Mouse (Mus musculus) spleen, adult 2 months (tissue): ENCODE results near the gene Wdr59. TPM values are rescaled to one million over a fixed set of nuclear protein-coding genes. Genes with fewer than 3 reads are reported as not detected.

Experiments used
- DNase-seq, 2 experiments: peaks; one replicate each; pipeline versions ENCODE4 v3.0.0 to v3.0.0-alpha.2; 2012 to 2021; ENCODE audit warnings: low spot score in 2 of 2, low read depth in 1 of 2
- H3K27ac ChIP-seq: fragments of 200-500 bp; 2 replicates; pipeline ENCODE4 v1.5.1; 2012; ENCODE audit warnings: low read length, inconsistent platforms; ENCODE audit not compliant: insufficient read depth
- H3K27me3 ChIP-seq: fragments of 200-500 bp; 2 replicates; pipeline ENCODE4 v1.6.1; 2012; ENCODE audit warnings: mild to moderate bottlenecking, moderate library complexity, low read length, inconsistent platforms; ENCODE audit not compliant: control insufficient read depth, insufficient read depth
- H3K36me3 ChIP-seq: fragments of 200-500 bp; 2 replicates; pipeline ENCODE4 v1.6.1; 2012; ENCODE audit warnings: mild to moderate bottlenecking, low read length, inconsistent platforms; ENCODE audit not compliant: control insufficient read depth, insufficient read depth
- H3K4me1 ChIP-seq: fragments of 200-500 bp; 2 replicates; pipeline ENCODE4 v1.6.1; 2011; ENCODE audit warnings: inconsistent platforms; ENCODE audit not compliant: control insufficient read depth, insufficient read depth, insufficient read length
- H3K4me3 ChIP-seq: fragments of 200-500 bp; 2 replicates; pipeline ENCODE4 v1.5.1; 2011; ENCODE audit warnings: mild to moderate bottlenecking, inconsistent platforms; ENCODE audit not compliant: insufficient read depth, insufficient read length; ENCODE audit errors: extremely low read depth
- CTCF ChIP-seq: fragments of 200-500 bp; IDR thresholded peaks from 2 replicates; pipeline ENCODE4 v1.5.1; 2011; ENCODE audit warnings: mild to moderate bottlenecking, inconsistent platforms; ENCODE audit not compliant: insufficient read depth, insufficient read length, insufficient replicate concordance; ENCODE audit errors: extremely low read depth
- POLR2A ChIP-seq: fragments of 200-500 bp; IDR thresholded peaks from 2 replicates; pipeline ENCODE4 v1.6.1; 2011; ENCODE audit warnings: low read depth, low read length, inconsistent platforms
- WGBS: fragments of 180-500 bp; shearing (Covaris S2); methylation state at CpG from one replicate; pipeline ENCODE4 v1.1.7; 2018; 5-methylcytosine and 5-hydroxymethylcytosine counted together
- polyA plus RNA-seq: library from polyadenylated mRNA; depleted of rRNA; stranded (reverse); fragments of >200 nt; gene quantifications from 2 replicates; pipeline ENCODE4 v1.2.3, GENCODE M21; 2012

The Wdr59 gene
- polyA plus RNA-seq, 1 experiment = 4.6 TPM

DNA sequence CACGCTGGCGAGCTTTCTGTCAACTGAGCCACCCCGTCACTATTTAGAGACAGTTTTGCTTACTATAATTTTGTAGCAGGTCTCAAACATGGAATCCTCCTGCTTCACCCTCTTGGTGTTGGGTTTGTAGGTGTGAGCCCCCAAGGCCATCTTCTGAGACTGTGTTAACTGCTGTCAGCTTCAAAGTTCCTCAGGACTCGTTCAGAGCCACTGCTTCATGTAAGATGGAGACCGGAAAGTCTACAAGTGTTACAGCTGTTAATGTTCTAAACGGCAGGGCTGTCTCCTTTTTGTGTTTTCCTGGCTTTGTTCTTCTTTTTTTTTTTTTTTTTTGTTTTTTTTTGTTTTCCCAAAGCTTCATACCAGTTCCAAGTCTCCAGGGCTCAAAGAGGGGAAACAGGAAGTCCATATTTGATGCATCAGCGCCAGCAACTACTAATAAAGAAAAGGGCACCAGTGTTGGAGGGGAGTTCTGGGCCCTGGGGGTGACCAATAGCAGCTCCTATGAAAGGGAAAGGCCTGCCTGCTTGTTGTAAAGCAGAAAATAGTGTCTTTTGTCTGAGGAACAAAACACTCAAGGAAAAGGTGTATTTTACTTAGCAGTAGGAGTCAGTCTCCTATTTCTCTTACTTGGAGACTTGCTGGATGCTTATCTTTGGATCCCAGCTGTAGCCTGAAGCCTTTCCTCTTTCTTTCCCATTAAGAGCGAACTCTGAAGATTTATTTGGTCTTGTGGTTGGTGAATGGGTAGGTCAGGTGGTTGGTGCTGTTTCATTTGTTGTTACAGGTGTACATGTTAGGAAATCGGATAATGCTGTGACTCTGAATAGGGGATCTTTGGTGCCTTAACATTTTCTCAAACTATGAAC lies 28.3 kb upstream of the Wdr59 start:
- Histone ChIP-seq H3K27me3 (no peaks in the 10 kb centered on the region), H3K36me3 (no peaks in the 10 kb centered on the region), H3K27ac (peak overlapping the region; percentile 50), H3K4me3 (no peak overlapping the region), H3K4me1 (peaks cover 12% of the 10 kb centered on the region)
- no peak for DNase-seq
- TF ChIP-seq POLR2A = no peak
- TF ChIP-seq CTCF = no peak
- 50% methylated on average over 9 of the region's 9 CpGs for WGBS

GRCm38 (mm10) chr8:111548201-111548600 lies 26.3 kb upstream of the Wdr59 start:
- Histone ChIP-seq H3K27me3 (no peaks in the 10 kb centered on the region), H3K27ac (no peak overlapping the region), H3K36me3 (no peaks in the 10 kb centered on the region), H3K4me3 (no peak overlapping the region), H3K4me1 (peaks cover 13% of the 10 kb centered on the region)
- no peak for DNase-seq
- 77% methylated on average over 6 of the region's 6 CpGs for WGBS
- TF ChIP-seq CTCF (no peak), POLR2A (no peak)

GRCm38 (mm10) chr8:111547144-111547543 lies 25.3 kb upstream of the Wdr59 start:
- H3K36me3 ChIP-seq = no peaks in the 10 kb centered on the region
- TF ChIP-seq POLR2A (no peak), CTCF (no peak)
- no peak overlapping the region for H3K27ac ChIP-seq
- no peak overlapping the region for H3K4me3 ChIP-seq
- no peaks in the 10 kb centered on the region for H3K27me3 ChIP-seq
- DNase-seq = no peak
- 91% methylated on average over 3 of the region's 3 CpGs for WGBS
- H3K4me1 ChIP-seq = peaks cover 13% of the 10 kb centered on the region

GRCm38 (mm10) chr8:111545406-111546156 lies 23.7 kb upstream of the Wdr59 start:
- WGBS = 61% methylated on average over 8 of the region's 8 CpGs
- H3K4me1 ChIP-seq = peaks cover 13% of the 10 kb centered on the region
- no peak overlapping the region for H3K27ac ChIP-seq
- H3K27me3 ChIP-seq = no peaks in the 10 kb centered on the region
- no peak overlapping the region for H3K4me3 ChIP-seq
- TF ChIP-seq POLR2A (no peak), CTCF (no peak)
- no peaks in the 10 kb centered on the region for H3K36me3 ChIP-seq
- no peak for DNase-seq

DNA sequence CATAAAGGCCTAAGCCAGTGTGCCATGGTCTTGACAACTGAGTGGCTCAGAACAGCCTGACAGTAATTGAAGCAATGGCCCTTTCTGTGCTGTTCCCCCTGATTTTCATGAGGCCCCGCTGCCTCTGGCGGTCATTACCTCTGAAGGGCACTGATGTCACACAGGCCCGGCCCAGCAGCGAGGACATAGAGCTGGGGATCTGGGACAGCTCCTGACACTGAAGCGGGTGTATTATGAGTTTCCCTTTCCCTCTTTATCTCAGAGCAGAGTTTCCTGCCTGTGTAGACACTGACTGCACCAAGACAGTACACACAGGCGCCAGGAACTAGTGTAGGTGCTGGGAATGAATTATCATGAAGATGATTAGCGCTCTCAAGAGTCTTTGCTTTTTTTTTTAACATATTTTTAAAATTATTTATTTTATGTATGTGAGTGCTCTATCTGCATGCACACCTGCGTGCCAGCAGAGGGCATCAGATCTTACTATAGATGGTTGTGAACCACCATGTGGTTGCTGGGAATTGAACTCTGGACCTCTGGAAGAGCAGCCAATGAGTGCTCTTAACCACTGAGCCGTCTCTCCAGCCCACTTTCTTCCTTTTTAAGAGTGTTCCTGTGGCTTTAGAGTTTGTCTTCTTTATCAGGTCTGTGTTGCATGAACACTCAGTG lies 22.0 kb upstream of the Wdr59 start:
- 90% methylated on average over 9 of the region's 9 CpGs for WGBS
- H3K36me3 ChIP-seq = no peaks in the 10 kb centered on the region
- TF ChIP-seq CTCF (no peak), POLR2A (no peak)
- DNase-seq = no peak
- H3K4me1 ChIP-seq = peaks cover 9% of the 10 kb centered on the region; the same call in 1 of the 2 replicates
- H3K27ac ChIP-seq = no peak overlapping the region
- no peaks in the 10 kb centered on the region for H3K27me3 ChIP-seq
- no peak overlapping the region for H3K4me3 ChIP-seq

DNA sequence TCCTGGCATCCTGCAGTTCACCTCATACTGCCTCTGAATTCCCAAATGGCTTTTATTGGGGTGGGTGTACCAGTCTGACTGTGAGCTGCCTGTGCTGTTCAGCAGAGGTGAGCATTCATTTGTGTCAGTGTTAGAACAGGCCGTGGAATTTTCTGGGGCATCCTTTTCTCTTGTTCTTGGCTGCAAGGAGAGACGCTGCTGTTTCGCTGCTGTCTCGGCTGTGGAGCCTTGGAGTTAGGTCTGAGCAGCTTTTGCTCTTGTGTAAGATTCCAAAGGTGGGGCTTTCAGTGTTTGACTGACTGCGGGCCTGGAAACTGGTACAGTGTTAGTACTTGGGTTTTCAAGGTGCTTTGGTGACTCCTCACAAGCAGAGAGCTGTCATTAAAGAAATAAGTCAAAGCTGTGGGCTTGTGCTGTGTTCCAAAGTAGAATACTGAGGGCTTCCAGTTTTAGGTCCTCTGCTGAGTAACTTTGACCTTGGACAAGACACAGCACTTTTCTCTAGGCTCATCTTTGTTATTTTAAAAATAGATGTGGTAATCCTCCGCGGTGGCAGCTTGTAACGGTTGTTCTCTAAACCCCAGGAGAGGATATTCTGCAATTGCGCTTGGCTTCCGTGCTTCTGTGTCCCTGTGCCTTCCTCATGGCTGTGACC lies 17.7 kb upstream of the Wdr59 start:
- 17% methylated on average over 10 of the region's 10 CpGs for WGBS
- no peak for DNase-seq
- TF ChIP-seq CTCF = no peak
- no peak for TF ChIP-seq POLR2A
- H3K4me3 ChIP-seq = no peak overlapping the region
- no peaks in the 10 kb centered on the region for H3K27me3 ChIP-seq
- no peaks in the 10 kb centered on the region for H3K36me3 ChIP-seq
- 0 out of 2 replicates have a peak overlapping the region, but pooled peaks have one; percentile 27 for H3K27ac ChIP-seq
- H3K4me1 ChIP-seq = peaks cover 3% of the 10 kb centered on the region
